Mouse (Mus musculus) layer of hippocampus, adult 9-11 months (tissue): ENCODE measurements around the gene Stk16.

Experiments
- DNase-seq: peaks from one replicate; pipeline ENCODE4 v3.0.0; 2022

Gene Stk16

DNA sequence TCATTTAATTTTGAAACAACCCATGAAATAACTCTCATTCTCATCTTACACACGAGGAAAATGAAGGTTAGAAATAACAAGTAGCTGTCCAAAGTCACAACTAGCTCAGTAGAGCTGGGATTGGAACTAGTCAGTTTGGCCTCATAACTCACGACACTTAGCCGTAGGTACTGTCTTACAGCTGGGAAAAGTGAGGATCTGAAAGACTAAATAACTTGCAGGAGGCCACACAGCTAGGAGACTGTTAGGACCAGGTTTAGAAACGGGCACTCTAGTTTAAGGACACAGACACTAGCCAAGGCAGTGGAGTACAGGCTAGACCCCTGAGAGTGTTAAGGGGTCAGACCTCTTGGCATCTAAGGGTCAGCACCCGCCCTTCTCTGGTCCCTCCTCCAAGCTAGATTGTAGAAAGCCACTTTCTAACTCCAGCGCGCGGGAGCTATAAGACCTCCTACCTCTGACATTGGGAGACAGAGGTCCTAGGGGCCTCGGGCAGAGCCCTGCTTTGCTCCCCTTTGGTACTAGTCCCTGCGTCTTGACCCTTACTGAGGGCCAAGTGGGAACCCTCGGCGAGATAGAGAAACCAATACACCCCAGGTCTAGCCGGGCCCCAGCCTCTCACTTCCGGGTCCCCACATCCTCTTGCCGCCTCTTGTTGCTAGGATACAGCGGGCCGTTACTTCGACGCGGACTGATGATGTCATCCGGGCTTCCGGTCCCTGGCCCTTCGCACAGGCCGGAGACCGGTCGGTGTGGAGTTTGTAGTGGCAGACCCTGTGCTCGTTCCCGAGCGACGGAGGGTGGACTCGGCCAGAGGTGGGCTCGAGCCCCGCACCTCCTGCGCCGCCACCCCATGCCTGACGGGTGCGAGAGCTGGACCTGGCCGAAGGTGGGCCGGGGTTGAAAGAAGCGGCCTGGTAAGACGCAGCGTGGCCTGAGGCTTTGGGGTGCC is at the start of gene Stk16, which contains the start of gene Glb1l:
Stk16 (plus strand) TSS at position 703 of the 952 bp plus-strand sequence.
Glb1l (minus strand) TSS at position 678 of the 952 bp plus-strand sequence.
- DNase-seq: peak; percentile 96

DNA sequence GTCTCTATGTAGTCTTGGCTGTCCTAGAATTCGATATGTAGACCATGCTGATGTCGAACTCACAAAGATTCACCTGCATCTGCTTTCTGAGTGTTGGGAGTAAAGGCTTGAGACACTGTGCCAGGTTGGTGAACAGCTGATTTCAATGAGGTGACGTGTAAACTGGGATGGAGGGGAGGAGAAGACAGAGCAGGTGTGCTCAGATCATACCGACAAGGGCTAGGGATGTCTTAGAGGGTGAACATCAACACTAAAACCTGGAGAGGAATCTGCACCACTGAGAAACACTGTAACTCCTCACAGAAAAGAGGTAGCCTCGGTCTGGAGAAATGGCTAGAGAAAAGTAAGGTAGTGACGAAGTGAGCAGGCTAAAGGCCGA is 42.6 kb upstream of the Stk16 start:
- DNase-seq: no peak

DNA sequence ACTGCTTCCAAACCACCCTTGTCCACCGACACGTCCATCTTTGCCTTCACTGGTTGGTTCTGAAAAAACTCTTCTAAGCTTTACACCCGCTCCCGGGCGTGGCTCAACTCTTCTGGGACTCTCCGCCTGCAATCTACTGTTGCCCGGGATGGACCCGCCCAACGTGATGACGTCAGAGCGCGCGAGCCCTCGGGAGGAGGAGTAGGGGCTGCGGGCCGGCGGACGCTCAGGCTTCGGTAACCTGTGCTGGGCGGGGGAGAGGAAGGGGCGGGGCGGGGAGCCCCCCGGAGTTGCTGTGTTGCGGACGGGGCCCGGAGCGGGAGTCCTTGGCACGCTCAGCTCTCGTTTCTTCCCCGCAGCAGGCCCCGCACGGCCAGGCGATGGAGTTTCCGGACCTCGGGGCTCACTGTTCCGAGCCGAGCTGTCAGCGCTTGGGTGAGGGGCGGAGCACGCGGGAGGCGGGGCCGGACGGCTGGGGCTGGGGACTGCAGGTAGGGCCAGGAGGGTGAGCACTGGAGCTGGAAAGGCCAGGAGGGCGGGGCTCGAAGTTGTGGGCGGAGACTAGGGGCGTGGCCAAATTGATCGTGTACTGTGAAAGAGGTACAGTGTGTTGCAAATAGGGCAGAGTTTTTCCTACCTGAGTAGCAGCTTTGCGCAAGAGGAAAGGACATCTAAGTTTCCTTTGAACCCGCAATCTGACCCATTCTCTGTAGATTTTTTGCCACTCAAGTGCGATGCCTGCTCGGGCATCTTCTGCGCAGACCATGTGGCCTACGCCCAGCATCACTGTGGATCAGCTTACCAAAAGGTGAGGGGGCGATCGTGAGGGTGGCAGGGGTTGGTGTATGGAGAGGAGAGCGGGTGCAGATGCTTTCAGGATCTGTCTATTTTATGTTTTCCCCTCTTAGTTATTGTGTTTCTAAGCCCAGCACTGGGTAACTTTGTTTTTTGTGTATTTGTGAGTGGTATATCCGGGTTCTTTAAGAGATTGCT is 41.9 kb upstream of the Stk16 start, which contains the start of gene Zfand2b:
Zfand2b (plus strand) TSS at position 175 of the 993 bp plus-strand sequence.
- peak; percentile 96 for DNase-seq

DNA sequence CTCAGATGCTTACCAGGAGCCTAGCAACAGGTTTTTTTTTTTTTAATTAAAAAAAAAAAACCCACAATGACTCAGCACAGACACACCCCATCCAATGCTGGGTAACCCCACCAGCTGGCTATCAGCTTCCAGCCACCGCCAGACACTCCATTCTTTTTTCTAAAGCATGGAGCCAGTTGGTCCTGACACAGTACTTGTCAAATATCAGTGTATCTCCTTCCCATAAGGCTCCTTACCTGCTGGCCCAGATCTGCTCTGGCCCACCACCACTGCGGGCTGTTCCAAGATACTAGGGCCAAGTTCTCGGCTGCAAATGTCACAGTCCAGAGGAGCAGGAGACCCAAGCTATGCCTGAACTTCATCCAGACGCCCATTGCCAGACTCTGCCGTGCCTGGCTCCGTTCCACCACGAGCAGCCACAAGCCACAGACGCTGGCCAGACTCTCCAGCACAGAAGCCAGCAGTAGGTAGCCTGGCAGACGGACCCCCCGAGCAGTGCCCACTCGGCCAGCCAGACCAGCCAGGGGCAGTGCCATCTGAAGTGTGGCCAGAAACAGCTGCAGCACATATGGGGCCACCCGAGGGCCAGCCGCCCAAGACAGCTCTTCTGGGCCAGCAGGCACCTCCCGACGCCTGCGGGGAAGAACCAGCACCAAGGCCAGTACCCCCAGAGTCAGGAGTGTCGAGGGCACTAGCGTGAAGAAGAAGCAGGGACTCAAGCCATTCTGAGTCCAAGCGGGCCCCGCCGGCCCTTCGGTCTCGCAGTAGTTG is 31.1 kb upstream of the Stk16 start:
- DNase-seq: peak; percentile 48

DNA sequence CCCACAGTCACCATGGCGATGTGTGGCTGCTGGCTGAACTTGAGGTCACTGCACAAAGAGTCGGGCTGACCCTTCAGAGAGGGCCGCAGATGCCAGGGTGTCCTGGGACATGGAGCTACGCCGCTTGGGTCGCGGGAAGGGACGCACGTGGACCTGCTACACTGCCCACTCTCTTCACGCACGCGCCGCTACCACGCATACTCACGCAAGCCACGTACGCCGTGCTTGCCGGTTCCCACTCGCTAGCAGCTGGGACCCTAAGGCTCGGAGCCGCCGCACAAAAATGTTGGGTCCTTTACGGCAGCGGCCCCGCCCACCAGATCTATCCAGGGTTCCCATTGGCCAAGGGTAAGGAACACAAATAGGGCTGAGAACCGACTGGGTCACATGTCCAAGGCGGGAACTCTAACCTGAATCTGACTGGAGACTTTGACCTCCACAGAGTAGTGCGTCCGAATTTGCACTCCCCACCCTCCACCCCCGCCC is 30.5 kb upstream of the Stk16 start, which contains the start of gene Abcb6:
Abcb6 (minus strand) TSS at position 288 of the 486 bp plus-strand sequence.
- peak; percentile 95 for DNase-seq

DNA sequence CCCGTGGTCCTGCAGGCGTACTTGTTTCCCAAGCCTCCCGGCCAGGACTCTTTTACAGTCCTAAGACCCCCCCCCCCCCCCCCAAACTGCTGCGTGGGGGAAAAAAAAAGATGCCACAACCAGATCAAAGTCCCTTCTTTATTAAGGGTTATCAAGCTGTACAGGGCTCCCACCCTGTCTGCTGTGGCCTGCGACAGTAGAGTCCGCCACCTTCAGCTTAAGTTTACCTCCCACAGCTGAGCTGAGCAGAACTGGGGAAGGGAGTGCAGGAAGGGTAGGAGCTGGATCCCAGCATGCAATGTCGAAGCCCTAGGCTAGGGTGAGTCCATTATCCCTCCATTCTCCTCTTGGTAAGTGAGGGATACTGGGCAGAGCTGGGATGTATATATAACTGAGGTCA is 29.9 kb upstream of the Stk16 start:
- DNase-seq: no peak

DNA sequence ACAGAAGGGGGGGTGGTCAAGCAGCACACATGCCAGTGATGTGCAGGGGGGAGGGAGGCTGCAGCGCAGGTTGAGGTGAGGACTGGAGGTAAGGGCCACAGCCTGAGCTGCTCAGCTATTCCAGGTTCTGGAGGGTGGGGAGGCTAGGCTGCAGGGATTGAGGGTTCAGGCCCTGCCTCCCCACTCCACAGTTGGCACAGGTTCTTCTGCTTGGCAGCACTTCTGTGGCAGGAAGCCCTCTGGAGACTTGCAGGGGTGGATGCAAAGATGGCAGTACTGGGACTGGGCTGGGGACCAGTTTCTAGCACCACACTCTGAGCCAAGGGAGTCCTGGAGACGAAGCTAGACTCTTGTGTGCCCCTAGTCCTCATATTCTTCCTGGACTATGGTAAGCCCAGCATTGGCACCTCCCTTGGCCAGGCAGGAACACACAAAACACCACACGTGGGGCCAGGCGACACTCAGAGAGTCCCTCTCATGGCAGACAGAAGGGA is 29.2 kb upstream of the Stk16 start:
- no peak for DNase-seq

DNA sequence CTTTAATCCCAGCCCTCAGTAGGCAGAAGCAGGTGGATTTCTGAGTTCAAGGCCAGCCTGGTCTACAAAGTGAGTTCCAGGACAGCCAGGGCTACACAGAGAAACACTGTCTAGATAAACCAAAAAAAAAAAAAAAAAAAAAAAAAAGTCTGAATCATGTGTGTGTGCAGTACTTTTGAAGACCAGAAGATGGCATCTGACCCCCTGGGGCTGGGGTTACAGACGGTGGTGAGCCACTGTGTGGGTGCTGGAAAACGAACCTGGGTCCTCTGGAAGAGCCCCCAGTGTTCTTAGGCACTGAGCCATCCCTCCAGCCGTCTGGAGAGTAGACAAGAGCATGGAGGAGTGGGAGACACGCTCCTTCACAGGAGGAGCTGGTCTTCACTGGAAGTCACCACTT is 28.5 kb upstream of the Stk16 start:
- DNase-seq: no peak

DNA sequence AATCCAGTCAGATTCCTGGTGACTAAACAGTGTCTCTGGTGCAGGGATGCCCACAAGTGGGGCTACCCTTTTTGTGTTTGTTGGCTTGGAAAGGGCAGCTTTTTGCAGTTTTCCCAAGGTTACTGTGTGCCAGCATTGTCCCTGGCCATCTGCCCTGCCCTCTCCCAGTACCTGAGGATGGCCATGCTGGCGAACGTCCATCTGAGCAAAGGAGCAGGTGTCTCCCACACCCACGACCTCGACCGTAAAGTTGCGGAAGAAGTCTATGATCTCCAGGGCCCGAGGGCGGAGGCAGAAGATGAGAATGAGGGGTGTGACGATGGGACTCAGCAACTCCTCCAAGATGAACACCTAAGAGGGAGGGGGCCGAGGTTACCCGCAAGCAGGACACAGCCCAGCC is 25.1 kb upstream of the Stk16 start:
- no peak for DNase-seq

DNA sequence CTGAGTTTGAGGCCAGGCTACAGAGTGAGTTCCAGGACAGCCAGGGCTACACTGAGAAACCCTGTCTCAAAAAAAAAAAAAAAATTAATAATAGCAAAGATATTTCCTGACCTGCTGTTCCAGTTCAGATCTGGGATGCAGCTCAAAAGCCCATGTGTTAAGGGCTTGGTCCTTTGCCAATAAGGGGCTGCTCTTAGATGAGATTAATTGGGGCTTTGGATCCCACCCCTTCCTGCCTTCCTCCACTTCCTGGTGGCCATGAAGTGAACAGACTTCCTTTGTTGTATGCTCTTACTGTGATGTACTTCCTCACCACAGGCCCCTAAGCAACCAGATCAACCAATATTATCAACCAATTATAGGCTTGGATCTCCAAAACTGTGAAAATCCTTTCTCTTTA is 23.5 kb upstream of the Stk16 start:
- DNase-seq: no peak

DNA sequence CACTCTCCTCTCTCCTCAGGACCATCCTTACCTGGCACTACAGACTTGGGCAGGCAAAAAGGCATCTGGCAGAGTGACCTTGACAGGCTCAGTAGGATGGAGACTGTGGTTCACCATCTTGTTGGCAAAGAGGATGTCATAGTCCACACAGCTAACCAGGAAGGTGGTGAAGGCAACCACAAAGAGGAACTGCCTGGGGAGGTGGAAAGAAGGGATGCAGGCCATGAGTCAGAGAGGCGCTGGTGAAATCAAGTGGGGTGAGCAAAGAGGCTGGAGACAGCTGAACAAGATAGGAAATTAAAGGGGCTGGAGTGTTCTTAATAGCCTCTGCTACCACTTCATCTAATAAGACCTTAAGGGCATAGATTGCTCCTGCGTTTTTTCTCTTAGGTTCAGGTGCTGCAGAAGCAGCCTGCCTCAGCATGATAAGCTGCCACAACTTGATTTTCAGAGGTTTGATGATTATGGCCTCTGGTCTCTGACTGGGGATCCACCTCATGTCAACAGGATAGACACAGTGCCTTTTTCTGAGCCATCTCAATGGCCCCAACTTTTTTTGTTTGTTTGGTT is 22.6 kb upstream of the Stk16 start:
- DNase-seq: no peak

DNA sequence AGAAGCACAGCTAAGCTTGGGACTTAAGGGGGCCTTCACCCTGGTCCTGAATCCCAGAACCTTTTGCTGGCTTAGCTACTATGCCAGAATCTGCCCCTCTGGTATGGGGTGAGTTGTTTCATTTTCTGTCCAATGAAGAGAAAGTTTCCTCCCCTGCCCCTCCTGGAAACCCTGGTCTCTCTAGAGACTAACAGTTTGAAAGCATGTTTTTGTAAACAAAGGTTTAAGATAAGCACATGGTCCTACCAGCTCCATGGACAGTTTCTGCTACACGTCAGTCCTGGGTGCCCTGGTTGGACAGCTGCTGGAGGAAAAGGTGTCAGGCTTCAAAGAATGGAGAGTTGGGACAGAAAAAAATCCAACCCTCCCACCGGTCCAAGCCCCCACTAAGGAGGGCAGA is 20.1 kb upstream of the Stk16 start:
- no peak for DNase-seq

DNA sequence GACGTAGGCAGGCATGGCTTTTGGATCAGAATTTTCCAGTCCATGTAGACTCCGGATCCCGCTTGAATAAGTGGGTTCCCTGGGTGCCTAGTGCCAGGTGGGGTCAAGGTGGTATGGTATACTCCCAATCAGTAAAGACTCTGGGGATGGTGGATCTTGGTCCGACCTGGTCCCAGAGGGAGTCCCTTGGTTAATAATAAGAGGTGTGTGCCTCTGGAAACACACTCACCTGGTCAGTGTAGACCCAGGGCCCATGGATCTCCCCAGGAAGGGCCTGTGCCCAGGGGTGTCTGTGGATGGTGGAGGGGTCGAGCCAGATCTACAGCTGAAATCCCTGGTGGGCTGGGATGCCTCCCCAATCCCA is 19.4 kb upstream of the Stk16 start:
- no peak for DNase-seq

DNA sequence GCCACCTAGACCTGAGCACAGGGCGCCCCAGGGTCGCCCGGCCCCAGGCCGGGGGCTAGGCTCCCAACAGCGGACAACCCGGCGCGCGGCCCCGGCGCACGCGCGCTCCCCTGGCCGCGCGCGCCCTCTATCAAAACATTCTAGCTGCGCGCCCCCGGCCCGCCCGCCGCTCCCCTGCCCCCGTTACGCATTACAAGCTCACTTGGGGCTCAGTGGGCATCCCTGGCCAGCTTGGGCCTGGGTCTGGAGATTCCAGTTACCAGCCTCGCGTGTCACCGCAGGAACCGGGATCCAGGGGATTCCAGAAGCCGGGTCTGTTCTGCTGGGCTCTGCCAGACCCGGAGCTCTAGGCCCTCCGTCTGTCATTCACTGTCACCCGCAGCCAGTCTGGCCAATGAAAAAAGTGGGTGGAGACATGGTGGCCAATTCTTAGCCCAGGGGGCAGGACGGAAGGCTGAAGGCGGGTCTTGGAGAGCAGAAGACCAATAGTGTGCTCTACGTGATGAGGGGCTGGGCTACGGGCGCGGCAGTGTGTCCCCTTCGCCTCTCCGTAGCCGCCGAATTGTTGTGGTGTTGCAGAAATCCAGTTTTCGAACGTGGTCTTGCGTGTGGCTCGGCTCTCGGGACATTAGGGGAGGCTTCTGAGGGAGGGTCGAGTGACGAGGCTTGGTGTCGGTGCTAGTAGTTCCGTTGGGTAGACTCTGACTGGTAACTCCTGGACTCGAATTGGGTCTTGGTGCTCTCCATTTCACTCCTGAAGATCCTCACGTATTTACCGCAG is 18.8 kb upstream of the Stk16 start, which contains the start of the genes Ankzf1 and Atg9a:
Ankzf1 (plus strand) TSS at position 530 of the 781 bp plus-strand sequence.
Atg9a (minus strand) TSS at position 575 of the 781 bp plus-strand sequence.
- DNase-seq: peak; percentile 99

DNA sequence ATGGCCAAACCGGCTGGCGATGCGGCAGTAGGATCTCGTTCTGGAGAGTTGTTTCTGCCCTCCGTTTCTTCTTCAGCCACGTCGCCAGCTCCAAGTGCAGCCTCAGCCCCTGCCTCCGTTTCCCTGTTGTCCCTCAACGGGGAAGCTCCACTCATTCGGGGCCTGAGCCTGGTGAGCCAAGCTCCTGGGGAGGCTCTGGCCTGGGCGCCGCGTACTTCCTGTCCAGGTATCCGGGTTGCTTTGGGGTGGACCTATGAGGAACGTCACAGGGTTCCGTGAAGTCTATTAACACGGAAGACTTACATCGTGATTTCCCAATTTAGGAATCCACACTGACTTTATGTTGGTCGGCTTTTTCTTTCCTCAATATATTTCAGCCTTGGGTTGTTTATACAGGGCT is 18.2 kb upstream of the Stk16 start:
- DNase-seq: peak; percentile 60

DNA sequence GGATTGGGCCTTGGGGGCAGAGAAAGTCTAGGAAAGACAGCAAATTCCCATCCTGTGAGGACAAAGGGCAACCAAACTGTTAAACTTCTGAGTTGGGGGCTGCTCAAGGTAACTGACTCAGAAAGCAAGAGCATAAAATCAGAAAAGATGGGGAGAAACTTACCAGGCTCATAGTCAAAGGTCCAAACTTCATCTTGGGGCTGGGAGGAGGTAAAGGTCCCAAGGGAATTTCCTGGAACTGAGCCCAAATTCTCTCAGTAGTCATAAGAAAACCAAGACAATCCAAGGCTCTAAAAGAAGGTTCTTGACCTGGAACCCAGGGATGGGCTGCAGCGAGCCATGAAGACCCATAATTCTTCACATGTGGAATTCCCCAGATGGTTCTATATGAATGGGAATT is 9.4 kb upstream of the Stk16 start:
- no peak for DNase-seq

DNA sequence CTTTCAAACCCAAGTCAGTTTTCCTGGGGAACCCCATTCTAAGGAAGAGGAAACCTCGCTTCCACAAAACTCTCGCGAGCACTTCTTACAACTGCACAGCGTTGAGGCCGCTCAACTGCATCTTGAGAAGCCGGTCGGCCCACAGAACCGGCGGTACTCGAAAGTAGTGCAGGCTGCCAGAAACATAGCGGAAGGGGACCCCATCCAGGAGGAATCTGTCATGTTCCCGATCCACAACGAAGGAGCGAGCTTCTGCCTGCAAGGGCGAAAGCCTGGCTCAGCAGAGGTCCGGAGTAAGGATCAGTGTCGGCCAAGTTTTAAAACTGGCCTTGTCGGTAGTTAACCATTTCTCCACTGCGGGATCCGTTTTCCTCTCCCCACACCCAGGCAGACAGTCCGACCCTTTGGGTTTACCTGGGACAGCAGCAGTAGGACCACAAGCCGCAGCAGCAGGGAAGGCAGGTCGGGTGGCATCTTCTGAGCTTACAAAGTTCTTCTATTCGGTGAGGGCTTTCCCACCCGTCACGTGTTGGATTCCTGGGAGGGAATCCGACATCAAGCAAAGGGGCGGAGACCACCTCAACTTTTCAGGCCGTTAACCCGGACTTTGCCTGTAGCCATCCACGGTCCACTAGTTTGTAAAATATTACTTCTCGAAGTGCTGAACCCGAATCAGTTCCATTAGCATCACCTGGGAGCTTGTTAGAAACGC is 1.5 kb upstream of the Stk16 start:
- DNase-seq: no peak

DNA sequence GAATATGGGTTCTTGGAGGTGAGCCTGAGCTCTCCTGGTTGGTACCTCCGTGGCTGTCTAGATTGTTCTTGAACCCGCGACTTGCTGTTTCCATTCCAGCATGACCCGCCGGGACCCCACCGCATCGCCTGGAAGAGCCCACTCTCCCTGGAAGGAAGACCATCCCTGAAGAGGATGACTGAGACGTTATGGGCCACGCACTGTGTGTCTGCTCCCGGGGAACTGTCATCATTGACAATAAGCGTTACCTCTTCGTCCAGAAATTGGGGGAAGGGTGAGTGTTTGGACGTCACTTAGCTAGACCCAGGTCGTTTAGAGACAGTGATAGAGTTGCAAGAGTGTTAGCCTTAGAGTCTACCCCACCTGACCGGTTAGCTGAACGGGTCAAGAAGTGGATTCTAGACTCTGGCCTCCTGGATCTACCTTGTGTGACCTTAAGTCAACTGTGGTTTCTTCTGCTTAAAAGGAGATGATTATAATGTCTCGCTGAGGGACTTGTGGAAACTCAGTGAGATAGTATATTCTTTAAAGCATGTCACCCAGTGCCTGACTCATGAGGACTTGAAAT is 587 bp downstream of the Stk16 start:
- DNase-seq: no peak

DNA sequence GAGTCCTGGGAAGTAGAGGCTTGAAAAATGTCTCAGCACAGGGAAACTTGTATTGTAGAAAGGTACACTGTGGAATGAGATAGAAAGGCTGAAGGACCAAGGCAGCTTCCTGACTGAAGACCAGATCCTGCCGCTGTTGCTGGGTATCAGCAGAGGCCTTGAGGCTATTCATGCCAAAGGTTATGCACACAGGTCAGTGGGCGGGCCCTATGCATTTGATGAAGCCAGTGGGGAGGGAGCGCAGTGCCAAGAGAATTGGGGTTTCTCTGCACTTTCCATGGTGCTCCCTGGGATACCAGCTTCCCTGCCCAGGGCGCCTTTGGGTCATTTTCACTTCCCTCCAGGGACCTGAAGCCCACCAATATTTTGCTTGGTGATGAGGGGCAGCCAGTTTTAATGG is 1.9 kb downstream of the Stk16 start:
- DNase-seq: no peak

DNA sequence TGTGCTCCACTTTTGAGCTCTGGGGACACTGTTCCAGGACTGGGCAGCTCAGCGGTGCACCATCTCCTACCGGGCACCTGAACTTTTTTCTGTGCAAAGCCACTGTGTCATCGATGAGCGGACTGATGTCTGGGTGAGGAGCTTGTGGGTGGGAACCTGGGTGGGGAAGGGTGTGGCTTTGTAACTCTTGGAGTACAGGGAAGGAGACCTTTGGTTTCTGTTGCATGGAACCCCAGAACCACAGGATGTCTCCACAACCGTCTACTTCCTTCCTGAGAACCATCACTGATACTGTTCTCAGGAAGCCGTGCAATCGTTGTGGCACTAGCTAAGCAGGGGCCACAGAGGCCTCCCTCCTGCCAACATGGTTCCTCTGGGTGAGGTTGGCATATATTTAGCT is 2.5 kb downstream of the Stk16 start:
- DNase-seq: no peak
